Mouse (Mus musculus) midbrain, embryonic 16.5 days (tissue): ENCODE data around the gene Rgl2. TPM values are rescaled to one million over a fixed set of nuclear protein-coding genes. Genes with fewer than 3 reads are reported as not detected.

Source experiments
- ATAC-seq: fragments of 200-750 bp; cut with Nextera tagmentation; 2 replicates; pipeline ENCODE4 v1.8.0; 2017; ENCODE audit warnings: moderate TSS enrichment
- H3K27ac ChIP-seq: fragments of 300-500 bp; sonication (generic); 2 replicates; pipeline ENCODE4 v1.5.1; 2014; ENCODE audit warnings: mild to moderate bottlenecking, low read length, mixed read lengths
- H3K27me3 ChIP-seq: fragments of 300-500 bp; sonication (generic); 2 replicates; pipeline ENCODE4 v1.6.1; 2014; ENCODE audit warnings: low read depth, low read length, mixed read lengths; ENCODE audit not compliant: control insufficient read depth, insufficient read depth
- H3K36me3 ChIP-seq: fragments of 300-500 bp; sonication (generic); 2 replicates; pipeline ENCODE4 v1.6.1; 2014; ENCODE audit warnings: mild to moderate bottlenecking, low read length, moderate library complexity, mixed read lengths; ENCODE audit not compliant: control insufficient read depth, insufficient read depth
- H3K4me1 ChIP-seq: fragments of 300-500 bp; sonication (generic); 2 replicates; pipeline ENCODE4 v1.6.1; 2014; ENCODE audit warnings: mild to moderate bottlenecking, low read length, mixed read lengths; ENCODE audit not compliant: control insufficient read depth, insufficient read depth
- H3K4me2 ChIP-seq: fragments of 300-500 bp; sonication (generic); 2 replicates; pipeline ENCODE4 v1.6.1; 2014; ENCODE audit warnings: mild to moderate bottlenecking, low read length, mixed read lengths
- H3K4me3 ChIP-seq: fragments of 300-500 bp; sonication (generic); 2 replicates; pipeline ENCODE4 v1.5.1; 2014; ENCODE audit warnings: low read depth, mild to moderate bottlenecking, low read length, moderate library complexity, mixed read lengths
- H3K9ac ChIP-seq: fragments of 300-500 bp; sonication (generic); 2 replicates; pipeline ENCODE4 v1.6.1; 2014; ENCODE audit warnings: low read depth, low read length, mixed read lengths
- H3K9me3 ChIP-seq: fragments of 300-500 bp; sonication (generic); replicated peaks from 2 replicates; pipeline ENCODE4 v1.6.1; 2014; ENCODE audit warnings: mild to moderate bottlenecking, low read length, mixed read lengths; ENCODE audit not compliant: control insufficient read depth, poor library complexity, severe bottlenecking
- WGBS: fragments of 180-500 bp; shearing (Covaris S2); extraction: QIAGEN DNeasy Blood & Tissue Kit; methylation state at CpG from one replicate; pipeline ENCODE4 v1.1.7; 2014; 5-methylcytosine and 5-hydroxymethylcytosine counted together
- polyA plus RNA-seq: library from polyadenylated mRNA; unstranded; fragments of >200 nt; fragmentation: Nextera tagmentation; extraction: Ambion mirVana; gene quantifications from 2 replicates; pipeline ENCODE4 v1.2.1, GENCODE M21; 2015

Rgl2 gene
- polyA plus RNA-seq, 1 experiment from 2014 or later = 57.2 TPM

DNA sequence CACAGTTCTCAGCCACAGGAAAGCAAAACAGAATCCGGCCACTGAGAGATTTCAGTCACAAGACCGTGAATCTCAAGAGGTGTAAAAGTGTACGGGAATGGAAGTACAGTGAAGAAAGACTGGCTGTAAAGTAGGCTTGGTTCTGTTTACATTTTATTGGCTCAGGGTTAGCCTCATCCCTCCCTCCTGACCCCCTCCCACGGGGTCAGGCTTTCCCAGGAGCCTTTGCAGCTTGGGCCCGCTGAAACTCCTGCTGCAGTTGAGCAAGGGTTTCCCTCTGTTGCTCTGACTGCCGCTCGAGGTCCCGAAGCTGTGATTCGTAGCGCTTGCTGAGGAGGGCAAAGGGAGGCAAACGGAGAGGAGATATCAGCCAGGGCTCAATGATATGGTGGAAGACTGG, 9.4 kb downstream of the Rgl2 start:
- Histone ChIP-seq H3K4me1 (peaks cover 18% of the 10 kb centered on the region), H3K9ac (no peak overlapping the region), H3K27ac (no peak overlapping the region), H3K9me3 (no peaks in the 10 kb centered on the region), H3K27me3 (no peaks in the 10 kb centered on the region), H3K4me2 (no peak overlapping the region), H3K4me3 (no peak overlapping the region), H3K36me3 (peaks cover 16% of the 10 kb centered on the region)
- ATAC-seq = no peak
- 78% methylated on average over 11 of the region's 11 CpGs for WGBS

DNA sequence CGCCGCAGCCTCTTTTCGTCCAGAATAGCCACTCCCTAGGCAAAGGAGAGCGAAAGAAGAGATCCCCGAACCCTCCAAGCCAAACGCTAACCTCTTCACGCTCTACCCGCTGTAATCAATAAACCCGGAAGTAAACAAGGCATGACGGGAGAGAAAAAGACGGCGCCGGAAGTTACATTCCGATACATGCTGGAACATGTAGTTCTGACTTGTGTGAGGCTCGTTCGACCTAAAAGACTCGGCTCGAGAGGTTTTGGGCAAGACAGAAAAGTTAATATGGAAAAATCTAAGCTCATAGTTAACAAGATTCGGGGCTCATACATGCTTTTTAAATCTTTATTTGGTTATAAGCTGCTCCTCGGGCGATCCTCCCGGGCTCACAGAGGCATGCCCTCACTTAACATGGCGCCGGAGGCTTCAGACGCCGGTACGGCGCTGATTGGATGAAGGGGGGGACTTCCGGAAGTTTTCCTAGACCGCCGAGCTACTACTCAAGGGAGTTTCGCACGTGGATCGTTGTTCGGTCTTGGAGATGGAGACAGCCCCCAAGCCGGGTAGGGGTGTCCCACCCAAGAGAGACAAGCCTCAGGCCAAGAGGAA, 11.0 kb downstream of the Rgl2 start, which contains the start of the genes Pfdn6 and Wdr46:
Gene Pfdn6 (minus strand): TSS at position 138 of the 600 bp plus-strand sequence.
Gene Wdr46 (plus strand): TSS at position 455 of the 600 bp plus-strand sequence.
- peak; percentile 89 for ATAC-seq
- peak within 1 kb of the TSS; percentile 71 for H3K27ac ChIP-seq
- peak within 1 kb of the TSS; percentile 84 for H3K9ac ChIP-seq
- H3K27me3 ChIP-seq = no peaks in the 10 kb centered on the region
- whole genome bisulfite sequencing = under 1% methylated on average over 36 of the region's 36 CpGs
- H3K36me3 ChIP-seq = peaks cover 22% of the 10 kb centered on the region
- H3K4me3 ChIP-seq = peak within 1 kb of the TSS; percentile 85
- H3K4me2 ChIP-seq = peak within 1 kb of the TSS; percentile 99
- H3K9me3 ChIP-seq = no peaks in the 10 kb centered on the region
- peaks cover 18% of the 10 kb centered on the region for H3K4me1 ChIP-seq

DNA sequence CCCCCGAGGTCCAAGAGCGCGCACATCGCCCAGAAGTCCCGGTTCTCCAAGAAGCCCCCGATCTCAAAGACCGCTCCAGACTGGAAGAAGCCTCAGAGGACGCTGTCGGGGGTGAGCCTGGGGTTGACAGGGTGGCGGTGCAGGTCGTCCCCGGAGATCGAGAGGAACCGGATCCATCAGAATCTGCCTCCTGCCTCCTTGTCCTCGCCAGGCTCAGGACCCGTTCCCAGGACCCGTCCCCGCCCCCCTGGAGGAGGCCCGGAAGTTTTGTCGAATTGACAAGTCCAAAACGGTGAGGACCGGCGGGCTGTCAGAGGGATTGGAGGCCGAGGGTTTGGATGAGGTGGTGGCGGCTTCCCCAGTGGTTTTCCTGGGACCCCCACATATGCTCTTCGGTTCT, 11.6 kb downstream of the Rgl2 start:
- peak overlapping the region; percentile 85 for H3K4me3 ChIP-seq
- H3K27me3 ChIP-seq = no peaks in the 10 kb centered on the region
- peaks cover 21% of the 10 kb centered on the region for H3K36me3 ChIP-seq
- peak overlapping the region; percentile 99 for H3K4me2 ChIP-seq
- H3K4me1 ChIP-seq = peaks cover 18% of the 10 kb centered on the region
- no peaks in the 10 kb centered on the region for H3K9me3 ChIP-seq
- H3K9ac ChIP-seq = peak overlapping the region; percentile 84
- WGBS = 3% methylated on average over 26 of the region's 26 CpGs
- peak overlapping the region; percentile 71; the same call in 1 of the 2 replicates for H3K27ac ChIP-seq
- no peak for ATAC-seq

DNA sequence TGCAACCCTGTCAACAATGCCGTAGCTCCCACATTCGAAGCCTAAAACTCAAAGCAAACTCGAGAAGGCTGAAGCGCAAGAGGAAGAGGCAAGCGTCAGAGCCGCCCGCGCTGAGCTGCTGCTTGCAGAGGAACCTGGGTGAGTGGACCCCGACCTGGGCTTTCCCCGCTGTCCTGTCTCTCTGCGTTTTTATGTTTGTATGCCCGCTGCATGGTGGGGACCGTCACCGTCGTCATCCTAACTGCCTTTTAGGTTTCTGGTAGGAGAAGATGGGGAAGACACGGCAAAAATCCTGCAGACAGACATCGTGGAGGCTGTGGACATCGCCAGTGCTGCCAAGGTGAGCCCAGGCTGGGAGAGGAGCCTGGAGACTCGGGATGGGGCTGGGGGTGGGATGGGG, 12.0 kb downstream of the Rgl2 start:
- Histone ChIP-seq H3K36me3 (peaks cover 23% of the 10 kb centered on the region), H3K27ac (no peak overlapping the region), H3K9ac (peak overlapping the region; percentile 84), H3K9me3 (no peaks in the 10 kb centered on the region), H3K4me2 (peak overlapping the region; percentile 99), H3K27me3 (no peaks in the 10 kb centered on the region), H3K4me1 (peaks cover 18% of the 10 kb centered on the region), H3K4me3 (peak overlapping the region; percentile 85)
- WGBS = 68% methylated on average over 19 of the region's 19 CpGs
- no peak for ATAC-seq

DNA sequence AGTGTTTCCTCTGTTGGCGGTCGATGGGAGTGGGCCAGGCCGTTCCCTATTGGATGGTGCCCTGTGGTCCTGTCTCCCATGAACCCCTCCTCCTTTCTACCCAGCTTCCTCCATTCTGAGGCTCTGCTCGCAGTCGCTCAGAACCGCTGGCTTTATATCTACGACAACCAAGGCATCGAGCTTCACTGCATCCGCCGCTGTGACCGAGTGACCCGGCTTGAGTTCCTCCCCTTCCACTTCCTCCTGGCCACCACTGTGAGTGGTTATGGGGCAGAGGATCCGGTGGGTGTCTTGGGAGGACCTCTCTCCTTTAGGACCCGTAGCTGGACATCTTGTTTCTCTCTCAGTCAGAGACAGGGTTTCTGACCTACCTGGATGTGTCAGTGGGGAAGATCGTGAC, 14.1 kb downstream of the Rgl2 start:
- Histone ChIP-seq H3K4me2 (no peak overlapping the region), H3K27me3 (no peaks in the 10 kb centered on the region), H3K9me3 (no peaks in the 10 kb centered on the region), H3K27ac (no peak overlapping the region), H3K4me1 (peaks cover 18% of the 10 kb centered on the region), H3K36me3 (peaks cover 27% of the 10 kb centered on the region), H3K4me3 (no peak overlapping the region), H3K9ac (no peak overlapping the region)
- WGBS = 95% methylated on average over 15 of the region's 15 CpGs
- ATAC-seq = no peak

DNA sequence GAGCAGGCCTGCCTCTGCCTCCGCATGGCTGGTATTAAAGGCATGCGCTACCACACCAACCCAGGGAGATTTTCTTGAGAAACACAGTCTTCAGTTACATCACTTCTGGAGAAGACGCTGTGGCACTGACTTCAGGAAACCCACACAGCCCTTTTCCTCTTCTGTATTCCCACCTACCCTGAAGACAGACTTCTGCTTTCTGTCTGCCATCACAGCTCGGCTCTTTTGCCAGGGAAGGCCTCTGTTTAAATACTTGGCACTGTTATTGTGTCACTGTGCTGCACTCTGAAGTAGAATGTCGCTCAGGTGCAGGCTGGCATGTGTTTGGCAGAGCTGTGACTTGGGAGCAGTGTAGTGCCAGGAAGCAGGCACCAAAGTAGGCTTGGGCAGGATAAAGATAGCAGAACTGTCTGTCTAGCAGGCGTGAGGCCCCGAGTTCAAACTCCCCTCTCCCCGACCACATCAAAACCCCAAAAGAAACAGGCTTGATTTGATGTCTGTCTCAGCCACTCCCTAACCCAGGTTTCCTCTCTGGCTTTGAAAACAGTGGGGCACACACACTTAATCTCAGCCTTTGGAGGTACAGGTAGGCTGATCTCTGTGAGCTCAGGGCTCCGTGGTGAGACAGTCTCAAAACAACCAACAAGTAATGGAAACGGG, 18.2 kb downstream of the Rgl2 start:
- 93% methylated on average over 10 of the region's 10 CpGs for WGBS

DNA sequence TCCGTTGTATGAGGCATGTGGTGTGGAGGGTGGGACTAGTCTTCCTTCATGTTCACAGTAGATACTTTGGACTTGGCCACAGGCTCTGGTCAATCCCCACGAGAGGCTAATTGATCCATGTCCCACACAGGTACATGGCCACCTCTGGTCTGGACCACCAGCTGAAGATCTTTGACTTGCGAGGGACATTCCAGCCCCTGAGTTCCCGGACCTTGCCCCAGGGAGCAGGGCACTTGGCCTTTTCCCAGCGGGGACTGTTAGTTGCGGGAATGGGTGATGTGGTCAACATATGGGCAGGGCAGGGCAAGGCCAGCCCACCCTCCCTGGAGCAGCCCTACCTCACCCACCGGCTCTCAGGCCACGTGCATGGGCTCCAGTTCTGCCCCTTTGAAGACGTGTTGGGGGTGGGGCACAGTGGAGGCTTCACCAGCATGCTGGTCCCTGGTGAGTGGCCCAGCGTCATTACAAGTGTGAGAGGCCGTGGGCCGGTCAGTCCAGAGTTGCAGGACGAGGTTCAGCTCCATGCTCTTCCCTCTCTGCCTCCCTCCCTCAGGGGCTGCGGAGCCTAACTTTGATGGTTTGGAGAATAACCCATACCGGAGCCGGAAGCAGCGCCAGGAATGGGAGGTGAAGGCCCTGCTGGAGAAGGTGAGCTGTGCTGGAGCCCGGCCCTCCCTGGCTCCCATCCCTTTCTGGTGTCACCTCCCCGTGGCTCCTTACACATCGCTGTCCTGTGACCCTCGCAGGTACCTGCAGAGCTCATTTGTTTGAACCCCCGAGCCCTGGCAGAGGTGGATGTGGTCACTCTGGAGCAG, 19.0 kb downstream of the Rgl2 start:
- WGBS = 87% methylated on average over 22 of the region's 22 CpGs
- no peak overlapping the region for H3K4me3 ChIP-seq
- peaks cover 34% of the 10 kb centered on the region for H3K4me1 ChIP-seq
- no peak overlapping the region for H3K4me2 ChIP-seq
- H3K27ac ChIP-seq = no peak overlapping the region
- H3K9me3 ChIP-seq = no peaks in the 10 kb centered on the region
- no peak overlapping the region for H3K9ac ChIP-seq
- no peak for ATAC-seq
- H3K36me3 ChIP-seq = peaks cover 34% of the 10 kb centered on the region
- H3K27me3 ChIP-seq = no peaks in the 10 kb centered on the region

More for the DNA sequence above, 18.2 kb downstream of the Rgl2 start:
- ATAC-seq = no peak
- Histone ChIP-seq H3K27me3 (no peaks in the 10 kb centered on the region), H3K4me3 (no peak overlapping the region), H3K9ac (no peak overlapping the region), H3K9me3 (no peaks in the 10 kb centered on the region), H3K27ac (no peak overlapping the region), H3K4me2 (no peak overlapping the region), H3K4me1 (peaks cover 26% of the 10 kb centered on the region), H3K36me3 (peaks cover 30% of the 10 kb centered on the region)

DNA sequence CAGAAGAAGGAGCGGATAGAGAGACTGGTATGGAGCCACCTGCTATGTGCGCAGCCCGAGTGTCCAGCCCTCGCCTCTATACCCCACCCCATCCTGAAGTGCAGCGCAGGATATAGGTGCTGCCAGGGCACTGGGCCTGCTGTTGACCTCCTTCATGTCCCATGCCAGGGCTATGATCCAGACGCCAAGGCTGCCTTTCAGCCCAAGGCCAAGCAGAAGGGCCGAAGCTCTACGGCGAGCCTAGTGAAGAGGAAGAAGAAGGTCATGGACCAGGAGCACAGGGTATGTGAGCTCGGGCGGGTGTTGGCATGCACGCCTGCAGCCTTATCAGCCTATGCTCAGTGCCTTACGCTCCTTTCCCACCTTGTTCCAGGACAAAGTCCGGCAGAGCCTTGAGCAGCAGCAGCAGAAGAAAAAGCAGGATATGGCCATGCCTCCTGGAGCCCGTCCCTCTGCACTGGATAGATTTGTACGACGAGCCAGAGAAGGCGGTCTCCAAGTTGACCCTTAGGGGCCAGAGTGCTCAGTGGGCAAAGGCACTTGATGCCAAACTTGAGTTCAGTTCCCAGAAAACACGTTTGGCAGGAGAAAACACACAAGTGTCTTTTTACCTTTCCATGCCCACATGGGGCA, 19.7 kb downstream of the Rgl2 start:
- Histone ChIP-seq H3K9me3 (no peaks in the 10 kb centered on the region), H3K4me3 (no peak overlapping the region), H3K27ac (no peak overlapping the region), H3K27me3 (no peaks in the 10 kb centered on the region), H3K4me1 (peaks cover 40% of the 10 kb centered on the region), H3K9ac (no peak overlapping the region), H3K36me3 (peaks cover 29% of the 10 kb centered on the region), H3K4me2 (no peak overlapping the region; the same call in 1 of the 2 replicates)
- WGBS = 87% methylated on average over 19 of the region's 19 CpGs
- no peak for ATAC-seq
